Mouse (Mus musculus): ENCODE measurements around the gene Plekha6. TPM values are rescaled to one million over a fixed set of nuclear protein-coding genes. Genes with fewer than 3 reads are reported as not detected.

Plekha6 gene
- polyA plus RNA-seq, 1 experiment from 2014 or later = 6.1 TPM

DNA sequence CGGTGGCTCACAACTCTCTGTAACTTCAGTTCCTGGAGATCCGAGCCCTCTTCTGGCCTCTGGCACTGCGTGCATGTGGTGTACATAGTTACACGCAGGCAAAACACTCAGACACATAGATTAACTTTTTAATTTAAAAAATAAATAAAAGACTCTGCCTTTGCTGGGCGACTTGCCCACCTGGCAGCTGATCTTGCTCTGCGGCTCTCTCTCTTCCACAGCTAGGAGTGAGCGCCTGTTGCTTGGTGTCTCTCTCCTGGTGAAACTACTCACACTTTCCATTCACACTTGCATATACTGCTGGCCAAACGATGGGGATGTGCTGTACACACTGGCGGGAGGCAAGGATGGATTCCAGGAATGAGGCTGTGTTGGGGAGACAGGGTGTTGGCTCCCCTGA lies 182.5 kb downstream of the Plekha6 start:
- Histone ChIP-seq H3K4me3 (ENCODE audit: low read length) (no peak overlapping the region), H3K27me3 (ENCODE audit: control insufficient read depth, insufficient read depth, low read length) (no peaks in the 10 kb centered on the region), H3K4me1 (ENCODE audit: control insufficient read depth, insufficient read depth, low read length) (no peaks in the 10 kb centered on the region), H3K36me3 (ENCODE audit: control insufficient read depth, insufficient read depth, low read length) (no peaks in the 10 kb centered on the region), H3K27ac (ENCODE audit: low read depth, low read length) (no peak overlapping the region), H3K9ac (ENCODE audit: low read depth, low read length) (no peak overlapping the region), H3K9me3 (ENCODE audit: control insufficient read depth, low read length) (no peaks in the 10 kb centered on the region), H3K4me2 (replicated peaks; ENCODE audit: low read depth, low read length) (no peak overlapping the region)
- 88% methylated on average over 9 of the region's 9 CpGs for WGBS
- no peak for ATAC-seq (ENCODE audit: low FRiP score, low TSS enrichment)

GRCm38 (mm10) chr1:133347226-133347625 lies 183.2 kb downstream of the Plekha6 start:
- 66% methylated on average over 3 of the region's 3 CpGs for whole genome bisulfite sequencing
- H3K4me1 ChIP-seq (ENCODE audit: control insufficient read depth, insufficient read depth, low read length) = no peaks in the 10 kb centered on the region
- no peaks in the 10 kb centered on the region for H3K27me3 ChIP-seq (ENCODE audit: control insufficient read depth, insufficient read depth, low read length)
- H3K36me3 ChIP-seq (ENCODE audit: control insufficient read depth, insufficient read depth, low read length) = no peaks in the 10 kb centered on the region
- no peak for ATAC-seq (ENCODE audit: low FRiP score, low TSS enrichment)
- H3K9me3 ChIP-seq (ENCODE audit: control insufficient read depth, low read length) = no peaks in the 10 kb centered on the region
- H3K27ac ChIP-seq (ENCODE audit: low read depth, low read length) = no peak overlapping the region
- H3K4me2 ChIP-seq (replicated peaks; ENCODE audit: low read depth, low read length) = no peak overlapping the region
- no peak overlapping the region for H3K9ac ChIP-seq (ENCODE audit: low read depth, low read length)
- no peak overlapping the region for H3K4me3 ChIP-seq (ENCODE audit: low read length)

- Histone ChIP-seq H3K9ac (ENCODE audit: low read depth, low read length) (no peak overlapping the region), H3K4me3 (ENCODE audit: low read length) (no peak overlapping the region), H3K4me1 (ENCODE audit: control insufficient read depth, insufficient read depth, low read length) (no peaks in the 10 kb centered on the region), H3K27ac (ENCODE audit: low read depth, low read length) (no peak overlapping the region), H3K36me3 (ENCODE audit: control insufficient read depth, insufficient read depth, low read length) (no peaks in the 10 kb centered on the region), H3K9me3 (ENCODE audit: control insufficient read depth, low read length) (no peaks in the 10 kb centered on the region), H3K4me2 (replicated peaks; ENCODE audit: low read depth, low read length) (no peak overlapping the region), H3K27me3 (ENCODE audit: control insufficient read depth, insufficient read depth, low read length) (no peaks in the 10 kb centered on the region; the same call in 1 of the 2 replicates)
- no peak for ATAC-seq (ENCODE audit: low FRiP score, low TSS enrichment)
- 61% methylated on average over 11 of the region's 11 CpGs for WGBS
These were observed 183.9 kb downstream of the Plekha6 start for GRCm38 (mm10) chr1:133347693-133348520.

GRCm38 (mm10) chr1:133350210-133350609 lies 186.2 kb downstream of the Plekha6 start, which contains the start of gene Ren1:
Gene Ren1 (plus strand): TSS chr1:133350510.
- ATAC-seq (ENCODE audit: low FRiP score, low TSS enrichment) = no peak
- no peaks in the 10 kb centered on the region for H3K9me3 ChIP-seq (ENCODE audit: control insufficient read depth, low read length)
- H3K4me2 ChIP-seq (replicated peaks; ENCODE audit: low read depth, low read length) = no peak within 1 kb of the TSS
- 91% methylated on average over 1 of the region's 1 CpGs for WGBS
- no peak within 1 kb of the TSS for H3K4me3 ChIP-seq (ENCODE audit: low read length)
- no peaks in the 10 kb centered on the region; the same call in 1 of the 2 replicates for H3K27me3 ChIP-seq (ENCODE audit: control insufficient read depth, insufficient read depth, low read length)
- no peaks in the 10 kb centered on the region for H3K36me3 ChIP-seq (ENCODE audit: control insufficient read depth, insufficient read depth, low read length)
- no peaks in the 10 kb centered on the region for H3K4me1 ChIP-seq (ENCODE audit: control insufficient read depth, insufficient read depth, low read length)
- no peak within 1 kb of the TSS for H3K9ac ChIP-seq (ENCODE audit: low read depth, low read length)
- no peak within 1 kb of the TSS for H3K27ac ChIP-seq (ENCODE audit: low read depth, low read length)

DNA sequence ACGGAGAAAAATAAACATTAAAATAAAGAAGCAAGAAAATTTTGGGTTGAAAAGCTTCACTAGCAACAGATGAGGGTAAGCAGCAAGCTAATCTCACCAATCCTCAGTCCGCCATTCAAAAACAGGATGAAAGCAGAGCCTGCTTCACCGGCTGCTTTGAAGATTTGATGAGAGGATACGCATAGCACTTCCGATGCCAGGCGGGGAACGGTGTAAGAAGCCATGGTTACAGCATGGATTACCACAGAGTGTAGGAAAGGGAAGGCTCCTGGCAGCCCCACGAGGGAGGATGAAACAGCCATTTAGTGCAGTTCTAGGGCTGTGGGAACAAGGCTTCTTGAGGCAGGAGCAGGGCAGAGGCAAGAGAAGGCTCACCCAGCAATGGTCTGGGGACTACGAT lies 187.8 kb downstream of the Plekha6 start:
- Histone ChIP-seq H3K4me1 (ENCODE audit: control insufficient read depth, insufficient read depth, low read length) (peaks cover 6% of the 10 kb centered on the region; the same call in 1 of the 2 replicates), H3K27me3 (ENCODE audit: control insufficient read depth, insufficient read depth, low read length) (no peaks in the 10 kb centered on the region; the same call in 1 of the 2 replicates), H3K4me2 (replicated peaks; ENCODE audit: low read depth, low read length) (no peak overlapping the region), H3K9ac (ENCODE audit: low read depth, low read length) (no peak overlapping the region), H3K36me3 (ENCODE audit: control insufficient read depth, insufficient read depth, low read length) (no peaks in the 10 kb centered on the region), H3K27ac (ENCODE audit: low read depth, low read length) (no peak overlapping the region), H3K4me3 (ENCODE audit: low read length) (no peak overlapping the region), H3K9me3 (ENCODE audit: control insufficient read depth, low read length) (no peaks in the 10 kb centered on the region)
- ATAC-seq (ENCODE audit: low FRiP score, low TSS enrichment) = no peak
- 31% methylated on average over 9 of the region's 9 CpGs for WGBS

Other genes with a start within 250 kb of the Plekha6 start
- gene Mdm4, start 133.6 kb upstream of the Plekha6 start, polyA plus RNA-seq (2014; fragmentation: Nextera tagmentation; extraction: Ambion mirVana) = 36.0 and 57.6 TPM in 2 replicates
- 6.3 and 9.1 TPM in 2 replicates for gene Pik3c2b, start 118.5 kb upstream of the Plekha6 start, polyA plus RNA-seq (2014; fragmentation: Nextera tagmentation; extraction: Ambion mirVana)
- 17.9 and 49.4 TPM in 2 replicates for gene Ppp1r15b, start 33.1 kb upstream of the Plekha6 start, polyA plus RNA-seq (2014; fragmentation: Nextera tagmentation; extraction: Ambion mirVana)
- gene Golt1a, start 145.6 kb downstream of the Plekha6 start, polyA plus RNA-seq (2014; fragmentation: Nextera tagmentation; extraction: Ambion mirVana) = 2.6 and 6.1 TPM in 2 replicates
- gene Kiss1, start 157.7 kb downstream of the Plekha6 start, polyA plus RNA-seq (2014; fragmentation: Nextera tagmentation; extraction: Ambion mirVana) = not detected in 2 replicates
- gene Ren1, start 186.3 kb downstream of the Plekha6 start, polyA plus RNA-seq (2014; fragmentation: Nextera tagmentation; extraction: Ambion mirVana) = 50.2 and 92.1 TPM in 2 replicates
- 1.7 and 2.0 TPM in 2 replicates for gene Etnk2, start 199.4 kb downstream of the Plekha6 start, polyA plus RNA-seq (2014; fragmentation: Nextera tagmentation; extraction: Ambion mirVana)

Measured in kidney, embryonic 14.5 days (tissue).